Mouse (Mus musculus) heart, postnatal 4 days (tissue): ENCODE measurements around the gene Nuf2. TPM values are rescaled to one million over a fixed set of nuclear protein-coding genes. Genes with fewer than 3 reads are reported as not detected.
"Not testable (repeated sequence)": the region's sequence is repeated elsewhere in the genome, so short reads cannot be mapped to it uniquely, and the experiment has no call there.

ENCODE experiments used
- DNase-seq: peaks from one replicate; pipeline ENCODE4 v3.0.0; 2021
- total RNA-seq, 2 experiments: library from RNA; stranded (reverse); gene quantifications; 2 replicates each; pipeline ENCODE4 v1.2.3; 2021

The Nuf2 gene
- total RNA-seq, result 10 to 100 TPM; 35.8 to 41.8 TPM

DNA sequence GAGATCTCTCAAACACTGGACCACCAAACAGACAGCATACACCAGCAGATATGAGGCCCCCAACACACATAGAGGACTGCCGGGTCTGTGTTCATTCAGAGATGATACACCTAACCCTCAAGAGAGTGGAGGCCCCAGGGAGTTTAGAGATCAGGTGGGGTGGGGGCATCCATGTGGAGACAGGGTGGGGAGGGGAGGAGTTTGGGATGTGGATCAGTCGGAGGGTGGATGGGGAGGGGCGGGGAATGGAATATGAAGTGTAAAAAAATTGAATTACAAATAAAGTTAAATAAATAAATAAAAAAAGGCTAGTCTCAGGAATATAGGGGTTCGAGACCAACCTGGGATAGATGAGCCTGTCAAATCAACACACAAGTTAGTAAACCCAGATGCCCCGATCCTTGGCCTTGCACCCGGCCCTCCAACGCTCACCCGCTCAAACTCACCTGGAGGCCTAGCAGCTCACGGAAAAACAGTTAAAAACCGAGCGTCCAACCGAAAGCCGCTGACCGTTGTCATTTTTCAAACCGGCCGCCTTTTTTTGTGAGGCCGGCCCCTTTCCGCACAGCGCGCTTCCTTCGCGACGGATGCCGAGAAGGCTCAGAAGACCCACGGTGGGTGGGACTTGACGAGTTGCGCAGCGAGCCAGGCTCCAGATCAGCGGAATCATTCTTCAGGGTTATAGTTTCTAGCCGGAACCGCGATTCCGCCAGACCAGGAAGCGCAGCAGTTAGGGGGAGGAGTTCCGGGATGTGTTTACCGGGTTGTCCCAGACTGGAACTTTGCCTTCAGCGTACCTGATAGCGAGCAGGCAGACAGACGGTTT is at the start of gene Nuf2:
Gene Nuf2, minus strand, starts transcription at position 589 of the 826 bp plus-strand sequence.
- DNase-seq, result peak; percentile 99

DNA sequence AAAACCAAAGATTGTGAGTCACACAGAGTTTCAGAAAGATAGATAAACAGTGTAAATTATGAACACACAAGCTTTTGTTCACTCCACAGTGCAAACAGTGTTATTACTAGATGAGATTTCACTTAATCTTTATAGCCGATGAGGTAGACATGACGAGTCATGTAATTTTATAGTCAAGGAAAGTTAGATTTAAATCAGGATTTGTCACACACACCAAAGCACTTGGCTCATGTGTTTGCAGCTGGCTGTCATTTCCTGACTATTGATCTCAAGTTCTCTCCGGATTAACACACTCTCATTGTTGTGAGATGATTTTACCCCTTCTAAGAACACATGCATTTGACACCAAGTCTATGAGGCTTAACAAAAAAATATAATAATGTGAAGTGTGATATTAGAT is 48.3 kb upstream of the Nuf2 start:
- DNase-seq, result no peak

DNA sequence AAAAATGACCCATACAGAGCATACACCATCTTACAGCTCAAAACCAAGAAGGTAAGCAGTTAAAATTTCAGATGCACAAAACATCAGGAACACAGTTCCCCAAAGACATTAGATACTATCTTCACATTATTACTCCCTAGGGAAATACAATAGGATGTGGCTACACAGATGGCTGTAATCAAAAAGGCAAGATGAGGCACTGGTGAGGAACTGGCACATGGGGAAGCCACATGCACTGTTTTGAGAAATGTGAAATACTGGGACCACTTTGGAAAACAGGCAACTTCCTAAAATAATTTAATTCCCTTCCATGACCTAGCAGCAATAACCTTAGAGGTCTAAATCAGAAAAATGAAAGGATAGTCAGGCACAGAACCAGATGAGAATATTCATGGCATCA is 42.9 kb upstream of the Nuf2 start:
- no peak for DNase-seq

DNA sequence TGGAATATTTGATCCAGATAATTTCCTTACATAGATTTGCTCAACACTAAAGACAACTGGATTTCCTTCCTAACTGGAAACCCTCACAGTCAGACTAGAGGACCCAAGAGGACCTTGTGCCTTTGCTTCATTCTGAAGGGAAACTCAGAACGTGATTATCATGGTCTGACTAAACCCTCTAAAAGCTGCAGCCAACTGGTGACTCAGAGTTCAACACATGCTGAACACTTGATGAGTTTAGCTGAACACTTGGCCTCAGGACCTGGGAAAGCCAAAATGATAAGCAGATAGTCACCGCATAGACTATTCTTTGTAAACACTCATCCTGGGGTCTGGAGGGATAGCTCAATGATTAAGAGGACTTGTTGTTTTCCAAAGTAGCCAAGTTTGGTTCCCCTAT is 24.4 kb upstream of the Nuf2 start:
- no peak for DNase-seq

DNA sequence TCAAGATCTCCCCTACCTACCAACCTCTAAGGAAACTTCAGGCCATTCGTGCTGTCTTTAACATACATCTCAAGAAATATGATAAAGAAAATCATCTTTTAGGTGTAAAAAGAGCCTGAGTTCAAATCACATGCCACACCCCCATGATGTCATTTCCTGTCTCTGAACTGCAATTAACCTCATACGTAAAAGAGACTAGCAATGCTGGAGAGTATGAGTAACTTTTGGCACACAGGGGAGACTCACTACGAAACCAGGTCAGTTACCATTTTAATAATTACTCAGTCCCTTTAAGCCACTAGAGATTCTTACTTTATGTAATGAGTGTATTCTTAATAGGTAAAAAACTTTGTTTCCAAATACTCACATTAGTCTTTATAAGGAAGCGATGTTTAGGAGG is 23.8 kb upstream of the Nuf2 start:
- DNase-seq, result no peak

DNA sequence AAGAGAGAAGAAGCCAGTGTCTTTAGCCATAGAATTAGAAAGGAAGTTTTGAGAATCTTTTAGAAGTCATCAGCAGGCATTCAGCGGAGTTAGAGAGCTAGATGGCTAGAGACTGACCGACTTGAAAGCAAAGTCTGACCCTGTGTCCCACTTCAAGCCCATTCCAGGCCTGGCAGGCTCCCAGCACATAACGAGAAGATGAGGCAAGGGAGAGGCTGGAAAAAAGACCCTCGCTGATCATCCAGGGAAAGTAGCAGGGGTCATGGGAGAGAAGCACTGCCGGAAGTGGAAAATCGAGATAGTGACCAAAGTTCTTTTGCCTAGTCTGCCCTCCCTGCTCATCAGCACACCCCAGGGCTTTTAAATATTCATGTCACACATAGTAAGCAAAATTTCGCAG is 22.2 kb upstream of the Nuf2 start:
- DNase-seq, result peak; percentile 39

DNA sequence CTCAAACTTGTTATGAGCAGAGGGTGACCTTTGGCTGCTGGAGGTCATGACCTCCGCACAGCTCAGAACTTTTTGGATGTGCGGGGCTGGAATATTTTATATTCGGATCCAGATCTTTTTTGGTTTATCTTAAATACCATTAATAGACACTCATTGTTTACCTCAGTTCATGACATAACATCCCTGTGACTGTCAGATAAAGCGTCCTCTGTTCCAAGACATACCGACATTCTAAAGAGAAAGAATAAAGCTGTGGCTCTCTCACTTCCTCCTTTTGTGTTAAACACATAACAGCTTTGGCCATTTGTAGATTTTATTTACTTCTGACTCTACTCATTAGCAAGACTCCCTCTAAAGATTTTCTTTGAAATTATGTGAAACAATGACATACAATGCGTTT is 9.2 kb upstream of the Nuf2 start:
- DNase-seq, result no peak

DNA sequence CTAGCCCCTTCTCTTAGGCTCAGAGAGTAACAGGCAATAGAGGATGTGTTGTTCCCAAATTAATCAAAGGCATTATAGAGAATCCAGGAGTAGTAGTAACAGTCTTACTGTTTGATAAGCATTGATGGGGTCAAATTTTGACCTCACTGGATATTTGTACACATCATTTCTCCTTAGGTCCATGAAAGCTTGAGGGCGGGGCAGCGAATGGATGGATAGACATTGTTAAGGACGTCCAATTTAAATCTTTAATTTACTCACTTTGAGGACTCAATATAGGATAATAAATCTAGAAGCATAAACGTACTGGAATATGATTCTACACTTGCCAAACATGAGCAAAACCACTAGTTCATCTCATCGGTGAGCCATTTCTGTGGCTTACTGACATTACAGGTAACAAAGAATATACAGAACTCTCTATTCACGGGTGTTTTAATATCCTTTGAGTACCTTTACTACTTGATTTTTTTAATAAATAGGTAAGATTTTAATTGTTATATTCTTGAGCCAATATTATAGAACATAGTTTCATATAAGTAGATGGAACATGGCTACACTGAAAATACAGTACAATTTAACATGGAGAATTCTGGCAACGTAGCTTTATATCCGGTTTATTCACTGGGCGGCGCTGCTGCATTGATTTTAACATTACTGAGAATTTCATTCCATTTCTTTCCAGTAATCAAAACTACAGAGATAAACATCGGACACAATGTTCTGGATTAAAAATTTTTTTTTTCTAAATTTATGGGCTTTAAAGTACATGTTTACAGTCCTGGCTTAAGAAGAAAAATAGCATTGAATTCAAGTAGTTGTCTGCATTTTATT is 655 bp upstream of the Nuf2 start:
- DNase-seq, result peak; percentile 73

DNA sequence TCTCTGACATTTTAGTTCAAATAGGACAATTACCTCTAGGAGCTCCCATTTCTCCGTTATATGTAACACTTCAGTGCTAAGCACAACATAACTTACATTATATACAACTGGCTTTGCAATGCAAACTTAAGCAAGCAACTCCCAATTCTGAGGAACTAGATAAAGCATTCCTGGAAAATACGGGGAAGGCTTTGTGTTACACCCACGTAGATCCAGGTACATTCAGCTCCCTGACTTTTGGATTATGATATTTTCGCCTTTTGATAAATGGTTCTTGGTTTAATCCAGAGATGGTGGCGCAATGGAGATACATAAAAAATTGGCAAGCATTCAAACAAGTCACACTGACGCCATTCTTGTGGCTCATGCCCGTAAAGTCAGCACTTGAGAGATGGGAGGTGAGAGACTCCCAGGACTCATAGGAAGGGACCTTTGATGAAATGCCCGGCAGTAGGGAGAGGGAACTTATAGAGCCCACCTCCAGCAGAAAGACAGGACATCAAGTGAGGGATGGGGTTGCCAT is 1.2 kb downstream of the Nuf2 start:
- DNase-seq, result no peak

DNA sequence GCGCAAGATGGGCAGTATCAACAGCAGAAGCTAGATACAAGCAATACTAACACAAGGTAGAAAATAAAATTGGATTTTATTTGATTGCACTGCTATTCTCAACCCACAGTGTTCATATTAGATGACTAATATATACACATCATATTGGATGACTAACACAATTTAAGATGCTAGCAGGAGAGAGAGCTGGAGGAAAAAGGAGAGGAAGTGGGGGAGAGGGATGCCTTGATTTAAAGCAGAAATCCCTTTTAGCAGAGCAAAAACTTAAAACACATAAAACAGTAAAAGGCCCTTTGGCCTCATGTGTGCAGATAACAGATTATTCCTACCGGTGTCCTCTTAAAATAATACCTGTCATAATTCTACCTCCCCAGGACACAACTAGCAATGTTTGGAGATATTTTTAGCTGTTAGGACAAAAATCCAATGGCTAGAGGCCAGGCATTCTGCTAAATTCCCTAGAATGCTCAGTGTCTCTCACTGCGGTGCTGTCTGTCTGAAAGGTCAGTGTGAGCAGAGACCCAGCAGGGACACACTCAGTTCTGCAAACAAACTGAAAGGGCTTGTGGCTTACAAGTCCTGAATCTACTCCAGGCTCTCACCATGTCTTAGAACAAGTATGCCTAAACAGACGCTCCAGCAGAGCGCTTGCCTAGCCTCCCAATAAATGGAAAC is 5.1 kb downstream of the Nuf2 start:
- no peak for DNase-seq

DNA sequence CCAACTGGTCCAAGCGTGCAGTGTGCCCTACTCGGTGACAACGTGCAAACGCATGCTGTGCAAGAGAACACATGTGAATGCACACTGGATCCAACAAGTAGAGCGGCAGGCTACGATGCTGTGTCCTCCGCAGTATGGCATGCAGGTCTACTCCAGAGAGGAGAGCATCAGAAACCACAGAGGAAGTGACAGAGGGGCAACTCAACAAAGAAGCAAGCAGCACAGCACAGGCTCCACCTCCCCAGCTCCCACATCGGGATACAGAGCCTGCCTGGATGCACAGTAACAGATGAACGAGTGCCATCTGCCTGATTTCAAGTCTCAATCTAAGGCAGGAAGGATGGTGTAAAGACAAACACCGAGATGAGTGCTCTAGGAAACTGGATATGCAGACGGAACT is 11.9 kb downstream of the Nuf2 start:
- DNase-seq, result no peak

DNA sequence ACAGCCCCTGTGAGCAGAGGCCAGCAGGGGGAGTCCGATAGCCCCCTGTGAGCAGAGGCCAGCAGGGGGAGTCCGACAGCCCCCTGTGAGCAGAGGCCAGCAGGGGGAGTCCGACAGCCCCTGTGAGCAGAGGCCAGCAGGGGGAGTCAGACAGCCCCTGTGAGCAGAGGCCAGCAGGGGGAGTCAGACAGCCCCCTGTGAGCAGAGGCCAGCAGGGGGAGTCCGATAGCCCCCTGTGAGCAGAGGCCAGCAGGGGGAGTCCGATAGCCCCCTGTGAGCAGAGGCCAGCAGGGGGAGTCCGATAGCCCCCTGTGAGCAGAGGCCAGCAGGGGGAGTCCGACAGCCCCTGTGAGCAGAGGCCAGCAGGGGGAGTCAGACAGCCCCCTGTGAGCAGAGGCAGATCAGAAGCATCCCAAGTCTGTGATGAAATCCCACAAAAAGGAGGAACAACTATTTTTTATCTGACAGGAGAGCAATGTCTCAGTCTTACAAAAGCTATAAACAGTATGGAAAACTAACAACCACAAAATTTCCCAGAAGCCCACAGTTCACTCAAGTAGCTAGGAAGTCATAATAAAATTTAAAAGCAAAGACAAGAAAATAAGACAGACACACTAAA is 13.3 kb downstream of the Nuf2 start:
- not testable (repeated sequence) for DNase-seq

DNA sequence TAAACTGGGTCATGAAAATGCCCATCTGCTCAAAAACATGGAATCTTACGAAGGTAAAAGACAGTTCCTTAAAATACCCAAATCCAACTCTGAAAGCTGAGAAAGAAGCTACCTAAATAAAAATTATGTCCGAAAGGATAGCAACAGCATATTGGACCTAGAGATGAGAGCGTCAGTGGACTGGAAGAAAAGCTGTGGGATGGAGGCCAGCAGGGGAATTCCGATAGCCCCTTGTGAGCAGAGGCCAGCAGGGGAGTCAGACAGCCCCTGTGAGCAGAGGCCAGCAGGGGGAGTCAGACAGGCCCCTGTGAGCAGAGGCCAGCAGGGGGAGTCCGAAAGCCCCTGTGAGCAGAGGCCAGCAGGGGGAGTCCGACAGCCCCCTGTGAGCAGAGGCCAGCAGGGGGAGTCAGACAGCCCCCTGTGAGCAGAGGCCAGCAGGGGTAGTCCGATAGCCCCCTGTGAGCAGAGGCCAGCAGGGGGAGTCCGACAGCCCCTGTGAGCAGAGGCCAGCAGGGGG is 13.8 kb downstream of the Nuf2 start:
- DNase-seq, result no peak

DNA sequence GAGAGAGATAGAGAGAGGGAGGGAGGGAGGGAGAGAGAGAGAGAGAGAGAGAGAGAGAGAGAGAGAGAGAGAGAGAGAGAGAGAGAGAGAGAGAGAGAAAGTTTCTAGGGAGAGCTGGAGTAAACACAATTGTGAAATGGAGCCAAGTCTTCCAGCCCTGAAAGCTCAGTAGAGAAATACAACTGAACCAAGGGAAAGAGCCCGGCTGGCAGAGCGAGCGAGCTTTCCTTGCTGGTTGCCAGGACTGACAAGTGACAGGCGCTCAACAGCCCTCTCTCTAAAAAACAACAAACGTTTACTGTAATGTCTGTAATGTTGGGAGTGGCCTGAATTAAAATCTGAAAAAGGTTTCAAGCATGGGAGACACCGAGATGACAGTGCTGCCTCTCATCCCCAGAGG is 24.9 kb downstream of the Nuf2 start:
- no peak for DNase-seq

DNA sequence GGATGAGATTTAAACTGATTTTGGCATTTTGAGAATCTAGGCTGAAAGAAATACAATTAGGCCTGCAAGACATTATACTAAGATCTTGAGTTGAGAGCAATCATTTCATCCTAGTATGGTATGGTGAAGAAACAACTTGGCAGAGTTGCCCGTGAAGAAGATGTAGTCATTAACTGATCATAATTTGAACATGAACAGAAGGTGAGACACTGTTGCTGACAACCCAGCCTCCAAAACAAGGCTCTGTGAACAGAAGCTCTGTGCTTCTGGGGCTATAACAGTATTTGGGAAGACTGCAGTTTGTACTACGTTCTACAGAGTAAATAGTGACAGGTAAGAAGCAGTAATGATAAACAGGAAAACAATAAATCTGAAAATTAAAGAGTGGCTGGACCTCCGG is 28.4 kb downstream of the Nuf2 start:
- no peak for DNase-seq

DNA sequence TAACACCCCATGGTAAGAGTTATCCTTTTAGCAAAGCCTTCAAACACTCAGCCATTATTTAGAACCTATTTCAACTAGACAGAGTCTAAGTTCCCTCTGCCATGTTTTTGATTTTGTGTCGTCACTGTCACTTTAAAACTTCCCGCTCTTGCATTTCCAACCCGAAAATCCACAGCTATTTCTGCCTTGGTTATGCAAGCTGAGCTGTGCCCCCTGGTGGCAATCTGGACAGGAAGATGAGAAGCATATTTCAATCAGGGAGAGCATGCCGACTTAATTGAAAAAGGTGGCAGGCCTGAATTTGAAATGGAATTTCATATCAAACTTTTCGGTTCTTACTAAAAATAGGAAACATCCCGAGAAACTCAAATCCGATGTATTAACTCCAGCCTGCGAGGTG is 35.6 kb downstream of the Nuf2 start:
- peak; percentile 63 for DNase-seq

DNA sequence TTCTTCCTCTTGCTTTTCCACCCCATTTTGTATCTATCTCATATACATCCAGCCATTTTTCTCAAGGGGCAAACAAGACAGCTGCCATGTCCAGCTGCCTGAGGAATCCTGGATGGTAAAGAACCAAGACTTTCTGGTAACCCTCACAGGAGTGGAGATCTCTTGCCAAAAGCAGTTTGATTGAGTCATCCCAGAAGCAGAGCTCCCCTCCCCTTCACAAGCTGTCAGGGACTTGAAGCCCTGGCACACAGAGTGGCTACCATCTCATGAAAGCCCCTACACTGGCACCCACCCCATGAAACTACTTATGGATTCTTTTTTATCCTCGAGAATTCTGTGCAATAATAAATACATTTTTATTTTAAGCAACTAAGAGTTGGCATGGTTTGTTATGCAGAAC is 39.7 kb downstream of the Nuf2 start:
- no peak for DNase-seq

DNA sequence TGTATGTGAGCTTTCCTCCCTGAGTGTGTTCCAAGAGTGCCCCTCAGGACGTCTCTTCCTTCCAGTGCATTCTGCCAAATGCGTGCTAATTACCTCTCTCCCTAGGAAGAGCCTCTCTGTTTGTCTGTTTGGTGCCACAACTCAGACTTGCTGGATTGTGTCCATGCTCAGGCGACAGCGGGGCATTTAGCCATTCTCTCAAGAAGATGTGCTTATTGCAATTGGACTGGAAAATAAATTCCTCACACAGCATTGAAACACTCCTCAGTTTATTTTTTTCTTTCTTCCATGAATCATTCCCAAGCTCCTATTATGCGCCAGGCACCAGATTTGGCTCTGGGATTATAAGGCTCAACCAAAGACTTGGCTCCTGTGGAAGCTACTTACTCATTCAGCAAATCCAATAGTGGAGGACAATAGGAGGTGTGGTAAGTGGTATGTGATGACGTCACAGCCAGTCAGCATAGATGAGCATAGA is 45.8 kb downstream of the Nuf2 start:
- no peak for DNase-seq

DNA sequence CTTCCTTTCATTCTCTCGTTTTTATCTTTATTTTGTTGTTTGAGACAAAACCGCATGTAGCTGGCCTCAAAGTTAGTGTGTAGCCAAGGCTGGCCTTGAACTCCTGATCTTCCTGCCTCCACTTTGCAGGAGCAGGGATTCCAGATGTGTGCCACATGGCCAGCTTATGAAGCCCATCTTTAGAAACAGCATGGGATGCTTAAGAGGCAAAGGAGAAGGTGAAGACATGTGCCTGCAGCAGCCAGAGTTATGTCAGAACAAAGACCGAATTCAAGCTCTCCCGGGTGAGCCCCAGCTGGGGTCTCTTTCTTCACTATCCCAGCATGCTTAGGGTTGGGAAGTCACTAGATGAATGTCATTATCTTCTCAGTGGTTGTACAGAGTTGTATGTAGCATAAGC is 46.7 kb downstream of the Nuf2 start:
- no peak for DNase-seq

DNA sequence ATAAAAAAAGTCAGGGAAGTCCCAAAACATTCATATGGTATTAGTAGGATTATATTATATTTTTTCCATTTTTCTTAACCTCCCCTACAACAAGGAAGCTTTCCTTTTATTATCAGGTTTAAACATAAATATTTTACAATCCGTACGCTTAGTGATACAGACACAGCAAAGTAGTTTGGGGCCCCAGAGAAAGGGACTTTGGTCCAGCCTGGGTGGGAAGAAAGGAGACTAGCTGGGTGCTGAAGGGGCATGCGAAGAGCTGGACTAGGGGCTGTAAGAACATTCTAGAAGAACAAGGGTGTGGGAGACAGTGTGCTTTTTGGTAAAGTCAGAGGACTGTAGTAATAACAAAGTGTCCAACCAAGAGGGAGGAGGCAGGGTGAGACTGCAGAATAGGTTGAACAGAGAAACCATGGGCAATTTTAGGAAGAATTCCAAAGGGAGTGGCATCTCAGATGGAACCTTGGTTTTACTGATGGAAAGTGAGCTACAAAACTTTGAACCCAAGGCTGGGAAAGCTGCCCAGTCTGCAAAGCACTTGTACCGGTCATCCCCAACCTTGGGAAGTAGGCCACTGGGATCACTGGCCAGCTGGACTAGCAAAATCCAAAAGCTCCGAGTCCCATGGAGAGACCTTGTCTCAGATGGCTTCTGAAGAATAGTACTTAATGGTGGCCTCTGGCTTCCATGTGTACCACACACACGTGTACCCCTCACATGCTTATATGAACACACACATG is 48.5 kb downstream of the Nuf2 start:
- no peak for DNase-seq

DNA sequence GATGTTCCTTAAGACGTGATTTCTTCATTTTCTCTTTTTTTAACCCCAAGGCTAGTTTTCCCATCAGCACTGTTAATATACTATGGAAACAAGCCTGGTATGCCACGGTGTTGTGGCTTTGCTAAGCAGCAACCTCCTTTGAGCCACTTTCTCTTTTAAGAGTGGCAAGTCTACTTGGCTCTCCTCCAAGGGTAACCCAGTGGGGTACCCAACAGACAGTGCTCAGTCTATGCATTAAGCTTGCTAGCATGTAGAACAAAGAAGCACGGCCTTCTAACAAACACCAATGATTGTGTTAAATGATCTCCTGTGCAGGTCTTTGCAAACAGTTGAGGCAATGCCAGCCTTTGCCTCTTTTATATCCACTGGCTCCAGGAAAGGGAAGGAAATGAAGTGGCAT is 60.1 kb downstream of the Nuf2 start:
- no peak for DNase-seq
